Comparison of ENCODE assay signal across 7 mouse cellular contexts in genomic region chr17:21649936-21650335, GRCm38 (mm10). TPM values are rescaled to one million over a fixed set of nuclear protein-coding genes. Genes with fewer than 3 reads are reported as not detected.
DNase-seq lines count a peak whose midpoint lies in the region; ATAC-seq and TF ChIP-seq lines count a peak whose summit lies in the region.

No protein-coding gene starts in this region.

- no peaks in the 10 kb centered on the region for H3K79me2 ChIP-seq in macrophage (ENCODE audit: inconsistent target)

- TF ChIP-seq POLR2A in testis, adult 2 months (IDR thresholded peaks at IDR 0.05; ENCODE audit: control insufficient read depth, low read depth, low read length) = no peak

- no peaks in the 10 kb centered on the region for H3K27me3 ChIP-seq in testis, adult 2 months (ENCODE audit: control insufficient read depth, insufficient read depth, low read length)
- no peaks in the 10 kb centered on the region for H3K27me3 ChIP-seq in stomach, embryonic 16.5 days (ENCODE audit: control insufficient read depth, insufficient read depth, low read length)

- no peaks in the 10 kb centered on the region for H3K36me3 ChIP-seq in testis, adult 2 months (ENCODE audit: control insufficient read depth, insufficient read depth, low read length)
- no peaks in the 10 kb centered on the region for H3K36me3 ChIP-seq in macrophage (ENCODE audit: inconsistent target)
- no peaks in the 10 kb centered on the region for H3K36me3 ChIP-seq in stomach, embryonic 16.5 days (ENCODE audit: control insufficient read depth, insufficient read depth, low read length)

- TF ChIP-seq CTCF in testis, adult 2 months (IDR thresholded peaks at IDR 0.05; ENCODE audit: control insufficient read depth, insufficient read depth, insufficient replicate concordance, low read depth, low read length) = no peak

- H3K9ac ChIP-seq in stomach, embryonic 16.5 days (ENCODE audit: low read length) = peak overlapping the region; percentile 62

- H3K4me2 ChIP-seq in stomach, embryonic 16.5 days (ENCODE audit: low read depth, low read length) = peak overlapping the region; percentile 49

- H3K27ac ChIP-seq in testis, adult 2 months (ENCODE audit: control insufficient read depth, insufficient read depth, low read depth, low read length) = peak overlapping the region; percentile 66; the same call in 1 of the 2 replicates
- H3K27ac ChIP-seq in brown adipose tissue, adult 24 weeks (replicated peaks; ENCODE audit: low read depth, low read length) = peak overlapping the region; percentile 82
- H3K27ac ChIP-seq in macrophage = peak overlapping the region; percentile 55
- H3K27ac ChIP-seq in stomach, embryonic 16.5 days (ENCODE audit: low read length) = peak overlapping the region; percentile 80

- no peaks in the 10 kb centered on the region for H3K9me3 ChIP-seq in stomach, embryonic 16.5 days (replicated peaks; ENCODE audit: control insufficient read depth, low read length)

- peak overlapping the region; percentile 38 for H3K4me3 ChIP-seq in testis, adult 2 months (ENCODE audit: control insufficient read depth, low read depth, low read length)
- peak overlapping the region; percentile 81 for H3K4me3 ChIP-seq in brown adipose tissue, adult 24 weeks (ENCODE audit: insufficient read depth, low read depth, low read length)
- peak overlapping the region; percentile 33; the same call in 1 of the 2 replicates for H3K4me3 ChIP-seq in macrophage (ENCODE audit: inconsistent target)
- H3K4me3 ChIP-seq in stomach, embryonic 16.5 days (replicated peaks; ENCODE audit: low read length) = peak overlapping the region; percentile 53

- ATAC-seq in stomach, embryonic 16.5 days (ENCODE audit: insufficient read depth, low FRiP score) = peak; percentile 39; the same call in 1 of the 2 replicates

- DNase-seq in testis, postnatal 14 days (ENCODE audit: low spot score) = no peak
- peak; percentile 34 for DNase-seq in forelimb bud, embryonic 11.5 days (ENCODE audit: low read depth, low spot score)
- peak; percentile 9 to 28 for DNase-seq in kidney, postnatal 36 days

- no peaks in the 10 kb centered on the region for H3K4me1 ChIP-seq in testis, adult 2 months (ENCODE audit: control insufficient read depth, insufficient read depth, low read length)
- no peaks in the 10 kb centered on the region for H3K4me1 ChIP-seq in brown adipose tissue, adult 24 weeks (ENCODE audit: control insufficient read depth, insufficient read depth, insufficient read length, low read length)
- H3K4me1 ChIP-seq in stomach, embryonic 16.5 days (ENCODE audit: control insufficient read depth, insufficient read depth, low read length) = peaks cover 4% of the 10 kb centered on the region; the same call in 1 of the 2 replicates

- WGBS in macrophage (ENCODE audit: missing documents) = 14% methylated on average over 2 of the region's 2 CpGs
- 29% methylated on average over 2 of the region's 2 CpGs for WGBS in stomach, embryonic 16.5 days

RNA-seq across cellular contexts. Expression of gene Zfp983, which starts 0.5 kb away (rescaled TPM):
- 0.12 and 0.14 TPM in 2 replicates for polyA plus RNA-seq in testis, adult 2 months (2012; rRNA removed)
- polyA plus RNA-seq in brown adipose tissue, adult 24 weeks (2012; ENCODE audit: insufficient read depth, insufficient read length, missing spikeins) = 2.8 and 3.3 TPM in 2 replicates
- total RNA-seq in macrophage (2018; cell fraction: chromatin; rRNA removed) = 10 to 100 TPM in 9 of 26 experiments, 1 to 10 TPM in 17; 1.2 to 17.5 (median 6.8) TPM
- 1 to 10 TPM in 23 of 26 experiments, under 1 TPM in 3; 0.61 to 4.2 (median 2.7) TPM for total RNA-seq in macrophage (2018; cell fraction: cytosol; rRNA removed)
- 10 to 100 TPM in 6 of 26 experiments, 1 to 10 TPM in 20; 1.2 to 28.0 (median 6.1) TPM for total RNA-seq in macrophage (2018; cell fraction: nucleus; rRNA removed)
- polyA plus RNA-seq in macrophage (2018) = 2.1 to 4.0 TPM (median 2.2 TPM) in 3 replicates
- polyA plus RNA-seq in stomach, embryonic 16.5 days (2015; fragmentation: Nextera tagmentation; extraction: Ambion mirVana) = 3.9 and 5.0 TPM in 2 replicates

RNA-seq across cellular contexts. Expression of gene Gm10226, which starts 41.7 kb away (rescaled TPM):
- not detected in 2 replicates for polyA plus RNA-seq in testis, adult 2 months (2012; rRNA removed)
- polyA plus RNA-seq in brown adipose tissue, adult 24 weeks (2012; ENCODE audit: insufficient read depth, insufficient read length, missing spikeins) = 6.9 and 11.4 TPM in 2 replicates
- 10 to 100 TPM in 12 of 26 experiments, not detected in 14; 11.9 to 29.8 (median 14.3) TPM for total RNA-seq in macrophage (2018; cell fraction: chromatin; rRNA removed)
- 10 to 100 TPM in 1 of 26 experiments, 1 to 10 TPM in 18, not detected in 7; 2.9 to 10.7 (median 6.2) TPM for total RNA-seq in macrophage (2018; cell fraction: cytosol; rRNA removed)
- total RNA-seq in macrophage (2018; cell fraction: nucleus; rRNA removed) = 10 to 100 TPM in 3 of 26 experiments, 1 to 10 TPM in 4, not detected in 19; 6.1 to 16.8 (median 9.3) TPM
- 7.3 to 39.8 TPM in 2 of 3 replicates, not detected in the other for polyA plus RNA-seq in macrophage (2018)
- 6.8 and 9.2 TPM in 2 replicates for polyA plus RNA-seq in stomach, embryonic 16.5 days (2015; fragmentation: Nextera tagmentation; extraction: Ambion mirVana)

RNA-seq across cellular contexts. Expression of gene Zfp760, which starts 57.6 kb away (rescaled TPM):
- polyA plus RNA-seq in testis, adult 2 months (2012; rRNA removed) = 0.30 and 0.36 TPM in 2 replicates
- 2.9 and 3.3 TPM in 2 replicates for polyA plus RNA-seq in brown adipose tissue, adult 24 weeks (2012; ENCODE audit: insufficient read depth, insufficient read length, missing spikeins)
- total RNA-seq in macrophage (2018; cell fraction: chromatin; rRNA removed) = 10 to 100 TPM in 5 of 26 experiments, 1 to 10 TPM in 20, under 1 TPM in 1; 0.50 to 15.8 (median 4.5) TPM
- total RNA-seq in macrophage (2018; cell fraction: cytosol; rRNA removed) = 1 to 10 TPM in 15 of 26 experiments, under 1 TPM in 11; 0.33 to 2.9 (median 1.7) TPM
- 10 to 100 TPM in 4 of 26 experiments, 1 to 10 TPM in 19, under 1 TPM in 3; 0.36 to 14.1 (median 4.0) TPM for total RNA-seq in macrophage (2018; cell fraction: nucleus; rRNA removed)
- polyA plus RNA-seq in macrophage (2018) = 1.8 to 2.9 TPM (median 2.7 TPM) in 3 replicates
- polyA plus RNA-seq in stomach, embryonic 16.5 days (2015; fragmentation: Nextera tagmentation; extraction: Ambion mirVana) = 8.2 and 9.5 TPM in 2 replicates
